Mouse (Mus musculus) MEL (cell line): Measurements from ENCODE around the gene Gm49673.
"Not testable (repeated sequence)": the region's sequence is repeated elsewhere in the genome, so short reads cannot be mapped to it uniquely, and the experiment has no call there.

ENCODE experiments used
- CTCF ChIP-seq, 3 experiments: IDR thresholded peaks in 2 of 3; conservative IDR thresholded peaks in 1 of 3; 2 replicates each; pipeline ENCODE4 v1.5.1; 2011 to 2012; ENCODE audit warnings: low read length in 3 of 3, low read depth in 2 of 3, mild to moderate bottlenecking in 2 of 3, improper control_type of control experiment in 1 of 3, inconsistent platforms in 1 of 3, mixed read lengths in 1 of 3, moderate library complexity in 1 of 3; ENCODE audit not compliant: control insufficient read depth in 1 of 3, insufficient read depth in 1 of 3, poor library complexity in 1 of 3, severe bottlenecking in 1 of 3
- EP300 ChIP-seq, 2 experiments: IDR thresholded peaks; 2 replicates each; pipeline ENCODE4 v1.6.1; 2011; ENCODE audit warnings: improper control_type of control experiment in 2 of 2, low read length in 2 of 2, low read depth in 1 of 2, mild to moderate bottlenecking in 1 of 2
- MAX ChIP-seq: IDR thresholded peaks from 2 replicates; pipeline ENCODE4 v1.6.1; 2011; ENCODE audit warnings: low read length, improper control_type of control experiment
- POLR2A ChIP-seq, 2 experiments: IDR thresholded peaks; 2 replicates each; pipeline ENCODE4 v1.6.1; 2011 to 2012; ENCODE audit warnings: low read length in 2 of 2, mild to moderate bottlenecking in 2 of 2, control low read depth in 1 of 2, improper control_type of control experiment in 1 of 2, low read depth in 1 of 2, moderate library complexity in 1 of 2; ENCODE audit not compliant: control insufficient read depth in 1 of 2, insufficient read depth in 1 of 2, poor library complexity in 1 of 2
- ZC3H11A ChIP-seq: IDR thresholded peaks from 2 replicates; pipeline ENCODE4 v1.6.1; 2012; ENCODE audit warnings: low read depth, mild to moderate bottlenecking, inconsistent platforms, low read length, improper control_type of control experiment

DNA sequence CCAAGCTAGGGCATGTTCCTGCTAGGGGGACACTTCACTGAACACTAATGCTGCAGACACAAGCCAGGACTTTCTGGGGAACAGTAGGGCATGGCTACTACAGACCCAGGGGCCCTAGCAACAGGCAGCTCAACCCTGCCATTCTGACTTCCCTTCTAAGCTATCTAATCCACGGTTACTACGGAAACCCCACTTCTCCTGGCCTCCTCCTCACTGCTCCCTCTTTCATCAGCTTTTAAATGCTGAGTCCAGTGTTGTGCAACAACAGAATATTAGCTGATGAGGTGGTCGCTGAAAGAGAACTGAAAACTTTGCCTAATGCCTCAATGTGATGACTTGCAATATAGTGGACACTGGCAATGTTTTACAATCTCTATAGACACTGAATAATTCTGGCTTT lies 7.4 kb downstream of the Gm49673 start:
- TF ChIP-seq CTCF (IDR thresholded peaks at IDR 0.05 in 2 of 3, conservative IDR thresholded peaks at IDR 0.05 in 1 of 3; ENCODE audit: control insufficient read depth in 1 of 3, insufficient read depth in 1 of 3, low read depth in 2 of 3, low read length in 3 of 3, poor library complexity in 1 of 3, severe bottlenecking in 1 of 3); ZC3H11A; POLR2A (IDR thresholded peaks at IDR 0.05; ENCODE audit: control insufficient read depth in 1 of 2, insufficient read depth in 1 of 2, low read depth in 1 of 2, low read length in 2 of 2, poor library complexity in 1 of 2); EP300 (IDR thresholded peaks at IDR 0.05; ENCODE audit: low read depth in 1 of 2, low read length in 2 of 2); MAX: not testable (repeated sequence)
